Mouse (Mus musculus) hindbrain, embryonic 14.5 days (tissue): ENCODE results near the gene Arrdc5. TPM values are rescaled to one million over a fixed set of nuclear protein-coding genes. Genes with fewer than 3 reads are reported as not detected.

Experiments
- ATAC-seq: fragments of 200-750 bp; cut with Nextera tagmentation; 2 replicates; pipeline ENCODE4 v1.8.0; 2017; ENCODE audit warnings: moderate number of reproducible peaks, mild to moderate bottlenecking, moderate TSS enrichment, moderate library complexity; ENCODE audit not compliant: low FRiP score
- DNase-seq: peaks from one replicate; pipeline ENCODE4 v3.0.0-alpha.2; 2015; ENCODE audit warnings: low spot score
- H3K27ac ChIP-seq: fragments of 300-500 bp; sonication (generic); 2 replicates; pipeline ENCODE4 v1.5.1; 2014; ENCODE audit warnings: mild to moderate bottlenecking, moderate library complexity
- H3K27me3 ChIP-seq: fragments of 300-500 bp; sonication (generic); 2 replicates; pipeline ENCODE4 v1.6.1; 2014; ENCODE audit warnings: mild to moderate bottlenecking, low read length, mixed read lengths; ENCODE audit not compliant: control insufficient read depth, insufficient read depth
- H3K36me3 ChIP-seq: fragments of 300-500 bp; sonication (generic); replicated peaks from 2 replicates; pipeline ENCODE4 v1.6.1; 2014; ENCODE audit not compliant: control insufficient read depth, insufficient read depth
- H3K4me1 ChIP-seq: fragments of 300-500 bp; sonication (generic); replicated peaks from 2 replicates; pipeline ENCODE4 v1.6.1; 2014; ENCODE audit warnings: antibody characterized with exemption, low read length, mixed read lengths; ENCODE audit not compliant: control insufficient read depth, insufficient read depth
- H3K4me2 ChIP-seq: fragments of 300-500 bp; sonication (generic); replicated peaks from 2 replicates; pipeline ENCODE4 v1.6.1; 2014; ENCODE audit warnings: mild to moderate bottlenecking, moderate library complexity
- H3K4me3 ChIP-seq: fragments of 300-500 bp; sonication (generic); replicated peaks from 2 replicates; pipeline ENCODE4 v1.5.1; 2014; ENCODE audit warnings: mild to moderate bottlenecking, low read length
- H3K9ac ChIP-seq: fragments of 300-500 bp; sonication (generic); 2 replicates; pipeline ENCODE4 v1.6.1; 2014
- H3K9me3 ChIP-seq: fragments of 300-500 bp; sonication (generic); 2 replicates; pipeline ENCODE4 v1.6.1; 2016; ENCODE audit warnings: low read length; ENCODE audit not compliant: control insufficient read depth
- WGBS: fragments of 180-500 bp; shearing (Covaris S2); extraction: QIAGEN DNeasy Blood & Tissue Kit; methylation state at CpG from one replicate; pipeline ENCODE4 v1.1.7; 2014; 5-methylcytosine and 5-hydroxymethylcytosine counted together
- polyA plus RNA-seq: library from polyadenylated mRNA; unstranded; fragments of >200 nt; fragmentation: Nextera tagmentation; extraction: Ambion mirVana; gene quantifications from 2 replicates; pipeline ENCODE4 v1.2.1, GENCODE M21; 2014

Gene Arrdc5
- polyA plus RNA-seq, 1 experiment from 2014 or later, result not detected

DNA sequence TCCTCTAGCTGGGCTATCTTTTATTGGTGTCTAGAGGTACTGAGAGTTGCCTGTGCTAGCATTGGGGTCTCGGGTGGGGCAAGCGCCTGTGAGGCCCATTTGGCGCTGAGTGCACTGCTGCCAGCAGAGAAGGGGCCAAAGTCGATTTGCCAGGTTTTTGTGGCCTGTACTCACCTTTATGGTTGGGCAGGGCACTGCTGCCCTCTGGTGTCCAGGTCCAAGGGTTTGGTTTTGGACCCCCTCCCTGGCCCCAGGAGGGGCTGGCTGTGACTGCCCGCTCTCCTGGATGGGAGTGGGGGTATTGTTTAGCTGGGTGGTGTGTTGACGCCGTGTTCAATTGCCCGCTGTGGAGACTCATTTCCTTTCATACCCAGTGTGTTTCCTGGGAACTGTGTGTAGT, 5.7 kb upstream of the Arrdc5 start:
- no peaks in the 10 kb centered on the region for H3K9me3 ChIP-seq
- no peak for ATAC-seq
- 64% methylated on average over 8 of the region's 8 CpGs for WGBS
- no peak overlapping the region for H3K9ac ChIP-seq
- no peak overlapping the region for H3K4me3 ChIP-seq
- H3K27ac ChIP-seq, result no peak overlapping the region
- H3K36me3 ChIP-seq, result no peaks in the 10 kb centered on the region
- H3K4me1 ChIP-seq, result peaks cover 7% of the 10 kb centered on the region; the same call in 1 of the 2 replicates
- H3K4me2 ChIP-seq, result 0 out of 2 replicates have a peak overlapping the region, but pooled peaks have one; percentile 82
- no peak for DNase-seq
- H3K27me3 ChIP-seq, result no peaks in the 10 kb centered on the region; the same call in 1 of the 2 replicates

DNA sequence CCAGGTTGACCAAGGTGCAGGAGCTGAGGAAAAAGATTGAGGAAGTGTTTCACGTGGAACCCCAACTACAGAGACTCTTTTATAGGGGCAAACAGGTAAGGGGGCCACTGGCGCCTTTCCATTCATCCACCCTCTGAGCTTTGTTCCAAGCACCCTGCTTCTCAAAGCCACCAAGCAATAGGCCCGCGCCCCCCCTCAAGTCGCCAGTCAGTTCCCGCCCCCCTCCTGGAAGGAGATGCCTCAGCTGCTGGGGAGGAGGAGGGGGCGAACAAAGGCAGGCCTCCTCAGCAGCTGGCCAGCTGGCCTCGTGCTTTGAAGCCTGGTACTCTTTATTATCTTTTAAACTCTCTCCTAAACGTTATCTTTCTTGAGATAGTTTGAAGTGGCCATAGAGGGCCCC, 5.1 kb upstream of the Arrdc5 start:
- peak overlapping the region; percentile 80 for H3K4me3 ChIP-seq
- 39% methylated on average over 9 of the region's 9 CpGs for WGBS
- no peaks in the 10 kb centered on the region for H3K9me3 ChIP-seq
- no peaks in the 10 kb centered on the region; the same call in 1 of the 2 replicates for H3K27me3 ChIP-seq
- DNase-seq, result no peak
- no peak for ATAC-seq
- H3K36me3 ChIP-seq, result no peaks in the 10 kb centered on the region
- peak overlapping the region; percentile 82 for H3K4me2 ChIP-seq
- peaks cover 7% of the 10 kb centered on the region; the same call in 1 of the 2 replicates for H3K4me1 ChIP-seq
- no peak overlapping the region for H3K9ac ChIP-seq
- no peak overlapping the region for H3K27ac ChIP-seq

DNA sequence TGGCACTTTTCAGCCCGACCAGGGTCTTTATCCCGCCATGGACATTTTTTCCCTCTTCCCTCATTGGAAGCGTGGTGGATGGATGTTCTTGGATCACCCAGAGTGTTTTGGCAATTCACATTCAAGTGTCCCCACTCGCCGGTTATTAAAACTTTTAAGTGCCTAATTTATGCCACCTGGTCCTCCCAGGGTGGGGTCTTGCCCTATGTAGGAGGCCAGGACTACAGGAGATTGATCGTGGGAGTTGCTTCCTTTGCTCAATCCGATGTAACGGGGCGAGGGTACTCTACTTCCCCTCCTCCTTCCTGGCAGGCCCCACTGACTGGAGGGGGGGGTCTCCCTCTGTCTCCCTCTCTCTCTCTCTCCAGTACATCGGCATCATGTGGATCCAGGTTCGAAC, 4.6 kb upstream of the Arrdc5 start:
- H3K27me3 ChIP-seq, result no peaks in the 10 kb centered on the region; the same call in 1 of the 2 replicates
- no peak for DNase-seq
- H3K4me2 ChIP-seq, result peak overlapping the region; percentile 82
- H3K9ac ChIP-seq, result peak overlapping the region; percentile 61; the same call in 1 of the 2 replicates
- no peaks in the 10 kb centered on the region for H3K36me3 ChIP-seq
- ATAC-seq, result no peak
- no peak overlapping the region for H3K27ac ChIP-seq
- WGBS, result 15% methylated on average over 11 of the region's 11 CpGs
- H3K4me1 ChIP-seq, result peaks cover 7% of the 10 kb centered on the region; the same call in 1 of the 2 replicates
- H3K4me3 ChIP-seq, result peak overlapping the region; percentile 80
- no peaks in the 10 kb centered on the region for H3K9me3 ChIP-seq

DNA sequence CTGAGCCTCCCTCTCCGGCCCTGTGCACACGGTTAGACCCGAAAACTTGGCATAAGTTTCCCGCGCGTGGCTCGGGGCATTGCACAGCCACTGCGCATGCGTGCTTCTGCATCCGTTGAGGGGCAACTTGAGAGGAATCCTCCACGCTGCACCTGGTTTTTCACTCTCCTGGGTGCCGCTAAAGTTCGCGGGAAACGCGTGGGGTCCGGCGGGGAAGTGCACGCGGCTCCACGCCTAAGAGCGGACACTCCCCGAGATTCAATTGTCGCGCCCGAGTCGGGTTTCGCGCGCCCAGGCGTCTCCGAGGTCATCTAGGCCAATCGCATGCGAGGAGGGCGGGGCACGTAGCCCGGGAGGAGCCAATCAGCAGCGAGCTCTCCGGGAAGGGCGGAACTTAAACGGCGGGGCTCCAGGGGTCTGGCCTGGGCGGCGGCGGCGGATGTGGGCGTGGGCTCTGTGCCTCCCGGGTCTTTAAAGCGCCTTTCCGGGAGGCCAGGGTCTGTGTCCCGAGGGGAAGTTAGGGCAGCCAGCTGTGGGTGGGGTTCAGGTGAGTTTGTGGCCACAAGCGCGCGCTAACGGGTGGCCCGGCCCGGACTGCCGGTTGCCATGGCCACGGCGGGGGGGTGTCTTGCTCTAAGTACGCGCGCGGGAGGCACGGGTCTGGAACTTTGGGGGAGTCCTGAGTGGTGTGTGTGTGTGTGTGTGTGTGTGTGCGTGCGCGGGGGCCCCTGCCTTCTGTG, 3.9 kb upstream of the Arrdc5 start:
- peak; percentile 94 for DNase-seq
- peaks cover 7% of the 10 kb centered on the region; the same call in 1 of the 2 replicates for H3K4me1 ChIP-seq
- no peak overlapping the region for H3K27ac ChIP-seq
- WGBS, result under 1% methylated on average over 68 of the region's 68 CpGs
- H3K9ac ChIP-seq, result peak overlapping the region; percentile 61
- peak overlapping the region; percentile 80 for H3K4me3 ChIP-seq
- H3K9me3 ChIP-seq, result no peaks in the 10 kb centered on the region
- peak overlapping the region; percentile 82 for H3K4me2 ChIP-seq
- no peaks in the 10 kb centered on the region for H3K36me3 ChIP-seq
- peak; percentile 96 for ATAC-seq
- H3K27me3 ChIP-seq, result no peaks in the 10 kb centered on the region; the same call in 1 of the 2 replicates

DNA sequence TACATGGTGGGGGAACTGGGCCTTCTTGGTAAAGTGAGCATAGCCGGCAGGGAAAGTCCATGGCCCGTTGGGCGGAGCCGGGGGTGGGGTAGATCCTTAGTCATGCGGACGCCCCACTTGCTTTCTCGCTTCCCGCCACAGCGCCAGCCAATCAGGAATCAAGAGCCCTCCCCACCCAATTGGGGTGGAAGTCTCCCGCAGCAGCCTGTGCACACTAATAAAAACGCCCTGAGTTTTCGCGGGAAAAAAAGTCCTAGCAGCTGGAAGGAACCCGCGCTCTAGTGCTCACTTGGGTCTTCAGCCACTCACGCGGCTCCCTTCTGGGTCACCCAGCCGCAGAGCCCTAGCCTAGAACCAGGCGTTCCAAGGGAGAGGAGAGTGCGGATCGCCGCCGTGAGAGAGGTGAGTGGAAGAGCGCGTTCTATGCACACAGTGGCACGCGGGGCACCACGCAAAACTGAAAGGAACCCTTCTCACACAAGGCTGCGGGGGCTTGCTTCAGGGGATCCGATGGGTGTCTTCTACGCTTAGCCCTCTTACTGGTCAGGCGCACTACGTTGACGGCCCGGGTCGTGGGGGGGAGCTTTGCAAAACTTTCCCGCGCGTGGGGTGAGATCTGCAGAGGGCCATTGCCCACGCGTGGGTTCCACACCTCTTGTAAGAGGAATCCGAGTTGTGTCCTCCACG, 3.2 kb upstream of the Arrdc5 start, which contains the start of gene Uhrf1:
Gene Uhrf1, plus strand, starts transcription at position 162 of the 687 bp plus-strand sequence.
- Histone ChIP-seq H3K4me3 (peak within 1 kb of the TSS; percentile 80), H3K36me3 (no peaks in the 10 kb centered on the region), H3K4me2 (peak within 1 kb of the TSS; percentile 82), H3K27me3 (no peaks in the 10 kb centered on the region; the same call in 1 of the 2 replicates), H3K27ac (no peak within 1 kb of the TSS; the same call in 1 of the 2 replicates), H3K9me3 (no peaks in the 10 kb centered on the region), H3K4me1 (peaks cover 7% of the 10 kb centered on the region; the same call in 1 of the 2 replicates), H3K9ac (peak within 1 kb of the TSS; percentile 61)
- WGBS, result under 1% methylated on average over 43 of the region's 43 CpGs
- ATAC-seq, result peak; percentile 29
- peak; percentile 43 for DNase-seq

DNA sequence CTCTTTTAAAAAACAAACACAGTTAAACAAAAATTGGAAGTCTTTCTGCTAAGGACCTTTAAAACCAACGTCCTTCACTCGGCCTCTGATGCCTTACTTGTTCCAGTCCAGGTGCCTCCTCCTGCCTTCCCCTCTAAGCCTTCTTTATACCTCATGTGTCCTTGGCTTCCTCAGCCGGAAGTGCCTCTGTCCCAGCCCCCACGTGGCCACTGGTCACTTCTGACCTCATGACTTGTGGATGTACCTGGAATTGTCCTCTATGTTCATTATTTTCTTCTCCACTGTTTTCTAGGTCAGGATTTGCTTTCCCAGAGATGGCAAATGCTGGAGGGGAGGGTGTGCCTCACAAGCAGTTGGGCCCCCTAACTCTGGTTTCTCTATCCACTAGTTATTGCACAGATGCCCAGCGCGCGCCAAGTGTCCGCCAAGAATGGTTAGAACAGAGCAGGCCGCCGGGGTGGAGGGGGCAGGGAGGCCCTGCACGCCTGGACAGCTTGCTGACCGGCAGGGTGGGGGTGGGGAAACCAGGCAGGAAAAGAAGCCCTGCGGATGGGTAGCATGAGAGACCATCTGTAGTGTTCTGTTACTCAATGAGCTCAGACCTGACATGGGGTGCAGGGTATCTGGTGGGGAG, 2.4 kb upstream of the Arrdc5 start:
- DNase-seq, result no peak
- Histone ChIP-seq H3K9me3 (no peaks in the 10 kb centered on the region), H3K4me2 (peak overlapping the region; percentile 82), H3K4me1 (peaks cover 7% of the 10 kb centered on the region; the same call in 1 of the 2 replicates), H3K4me3 (no peak overlapping the region), H3K27me3 (no peaks in the 10 kb centered on the region; the same call in 1 of the 2 replicates), H3K36me3 (no peaks in the 10 kb centered on the region), H3K9ac (no peak overlapping the region), H3K27ac (no peak overlapping the region)
- WGBS, result 22% methylated on average over 13 of the region's 13 CpGs
- no peak for ATAC-seq

DNA sequence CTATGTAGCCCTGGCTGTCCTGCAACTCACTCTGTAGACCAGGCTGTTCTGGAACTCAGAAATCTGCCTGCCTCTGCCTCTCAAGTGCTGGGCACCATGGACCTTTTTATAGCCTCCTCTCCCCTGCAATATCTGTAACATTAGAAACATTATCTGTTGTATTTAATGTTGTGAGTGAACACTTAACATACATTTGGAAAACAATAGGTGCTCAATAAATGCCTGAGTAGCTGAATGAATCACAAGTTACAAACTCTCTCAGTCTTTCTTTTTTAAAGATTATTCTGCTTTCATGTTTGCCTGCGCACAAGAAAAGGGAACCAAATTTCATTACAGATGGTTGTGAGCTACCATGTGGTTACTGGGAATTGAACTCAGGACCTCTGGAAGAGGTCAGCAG, 1.8 kb downstream of the Arrdc5 start:
- Histone ChIP-seq H3K4me3 (no peak overlapping the region), H3K4me2 (no peak overlapping the region), H3K4me1 (no peaks in the 10 kb centered on the region; the same call in 1 of the 2 replicates), H3K27ac (no peak overlapping the region), H3K27me3 (no peaks in the 10 kb centered on the region), H3K36me3 (no peaks in the 10 kb centered on the region), H3K9ac (no peak overlapping the region), H3K9me3 (no peaks in the 10 kb centered on the region)
- ATAC-seq (no peak), DNase-seq (no peak)
- WGBS, result 100% methylated on average over 1 of the region's 1 CpGs

DNA sequence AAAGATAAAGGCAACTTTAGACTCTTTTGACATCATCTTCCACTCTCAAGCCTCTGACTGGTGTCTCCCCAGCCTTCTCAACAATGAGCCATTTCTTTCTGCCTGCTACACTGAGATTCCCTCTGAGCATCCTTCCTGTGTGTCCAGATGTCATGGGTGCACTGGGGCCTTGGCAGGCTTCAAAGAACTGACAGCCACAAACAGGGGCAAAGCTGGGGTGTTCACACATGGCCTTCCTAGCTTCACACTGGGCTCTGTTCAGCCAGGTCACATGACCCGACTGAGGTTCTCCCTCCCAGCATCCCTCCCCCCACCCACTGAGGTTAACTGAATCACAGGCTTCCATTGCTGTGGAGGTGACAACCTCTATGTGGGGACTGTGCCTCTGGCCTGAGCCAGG, 3.9 kb downstream of the Arrdc5 start:
- Histone ChIP-seq H3K9ac (no peak overlapping the region), H3K27me3 (no peaks in the 10 kb centered on the region), H3K36me3 (no peaks in the 10 kb centered on the region), H3K9me3 (no peaks in the 10 kb centered on the region), H3K4me3 (no peak overlapping the region), H3K4me2 (no peak overlapping the region), H3K27ac (no peak overlapping the region), H3K4me1 (no peaks in the 10 kb centered on the region)
- 79% methylated on average over 1 of the region's 1 CpGs for WGBS
- ATAC-seq, result no peak
- no peak for DNase-seq

DNA sequence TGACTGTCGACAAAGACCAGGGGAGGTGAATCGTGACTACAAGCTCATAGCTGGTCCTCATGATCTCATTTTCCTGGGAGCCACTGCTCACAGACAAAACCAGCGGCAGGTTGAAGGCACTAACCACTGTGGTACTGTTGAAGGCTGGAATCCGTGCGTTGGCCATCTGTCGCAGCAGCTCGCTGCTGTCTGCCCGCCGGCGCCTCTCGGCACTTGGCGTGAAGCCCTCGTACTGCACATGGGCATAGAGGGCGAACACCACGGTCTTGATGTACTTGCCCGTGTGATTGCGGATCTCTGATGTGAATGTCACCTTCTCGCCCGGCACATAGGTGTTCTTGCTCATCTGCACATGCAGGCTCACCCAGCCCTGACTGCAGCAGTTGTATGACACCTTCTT, 5.8 kb downstream of the Arrdc5 start:
- WGBS, result 85% methylated on average over 19 of the region's 19 CpGs
- Histone ChIP-seq H3K27ac (no peak overlapping the region), H3K4me1 (0 out of 2 replicates have a peak, but pooled peaks cover 1% of the 10 kb centered on the region), H3K4me3 (no peak overlapping the region), H3K27me3 (no peaks in the 10 kb centered on the region), H3K9me3 (no peaks in the 10 kb centered on the region), H3K9ac (no peak overlapping the region), H3K36me3 (no peaks in the 10 kb centered on the region), H3K4me2 (no peak overlapping the region)
- ATAC-seq, result no peak
- DNase-seq, result no peak
